Mouse (Mus musculus) small intestine, adult 2 months (tissue): Measurements from ENCODE around the gene Rdh5. TPM values are rescaled to one million over a fixed set of nuclear protein-coding genes. Genes with fewer than 3 reads are reported as not detected.
A peak's percentile ranks its signal among the peaks of the same experiment; 100 is the strongest.

Experiments used
- H3K27ac ChIP-seq: fragments of 200-500 bp; 2 replicates; pipeline ENCODE4 v1.5.1; 2012; ENCODE audit warnings: low read depth, low read length, control low read depth, inconsistent platforms; ENCODE audit not compliant: insufficient read depth
- H3K27me3 ChIP-seq: fragments of 200-500 bp; 2 replicates; pipeline ENCODE4 v1.6.1; 2012; ENCODE audit warnings: mild to moderate bottlenecking, moderate library complexity, low read length, inconsistent platforms; ENCODE audit not compliant: control insufficient read depth, insufficient read depth
- H3K36me3 ChIP-seq: fragments of 200-500 bp; 2 replicates; pipeline ENCODE4 v1.6.1; 2012; ENCODE audit warnings: mild to moderate bottlenecking, low read length, control low read depth, inconsistent platforms; ENCODE audit not compliant: control insufficient read depth, insufficient read depth
- H3K4me1 ChIP-seq: fragments of 200-500 bp; 2 replicates; pipeline ENCODE4 v1.6.1; 2012; ENCODE audit warnings: low read length, inconsistent platforms, mixed read lengths; ENCODE audit not compliant: control insufficient read depth, insufficient read depth, insufficient read length
- H3K4me3 ChIP-seq: fragments of 200-500 bp; 2 replicates; pipeline ENCODE4 v1.5.1; 2012; ENCODE audit warnings: low read depth, mild to moderate bottlenecking, control low read depth, inconsistent platforms, low read length, moderate library complexity
- CTCF ChIP-seq: fragments of 200-500 bp; IDR thresholded peaks from 2 replicates; pipeline ENCODE4 v1.5.1; 2012; ENCODE audit warnings: low read depth, mild to moderate bottlenecking, control low read depth, inconsistent platforms, low read length, moderate library complexity, mixed read lengths; ENCODE audit not compliant: insufficient replicate concordance, insufficient read length; ENCODE audit errors: extremely low read depth
- POLR2A ChIP-seq: fragments of 200-500 bp; IDR thresholded peaks from 2 replicates; pipeline ENCODE4 v1.6.1; 2012; ENCODE audit warnings: low read depth, mild to moderate bottlenecking, control low read depth, inconsistent platforms, low read length, moderate library complexity
- WGBS: fragments of 180-500 bp; shearing (Covaris S2); methylation state at CpG from one replicate; pipeline ENCODE4 v1.1.7; 2018; 5-methylcytosine and 5-hydroxymethylcytosine counted together
- polyA plus RNA-seq: library from polyadenylated mRNA; depleted of rRNA; stranded (reverse); fragments of >200 nt; gene quantifications from 2 replicates; pipeline ENCODE4 v1.2.3, GENCODE M21; 2012

Rdh5 gene
- polyA plus RNA-seq, 1 experiment = 30.3 TPM

DNA sequence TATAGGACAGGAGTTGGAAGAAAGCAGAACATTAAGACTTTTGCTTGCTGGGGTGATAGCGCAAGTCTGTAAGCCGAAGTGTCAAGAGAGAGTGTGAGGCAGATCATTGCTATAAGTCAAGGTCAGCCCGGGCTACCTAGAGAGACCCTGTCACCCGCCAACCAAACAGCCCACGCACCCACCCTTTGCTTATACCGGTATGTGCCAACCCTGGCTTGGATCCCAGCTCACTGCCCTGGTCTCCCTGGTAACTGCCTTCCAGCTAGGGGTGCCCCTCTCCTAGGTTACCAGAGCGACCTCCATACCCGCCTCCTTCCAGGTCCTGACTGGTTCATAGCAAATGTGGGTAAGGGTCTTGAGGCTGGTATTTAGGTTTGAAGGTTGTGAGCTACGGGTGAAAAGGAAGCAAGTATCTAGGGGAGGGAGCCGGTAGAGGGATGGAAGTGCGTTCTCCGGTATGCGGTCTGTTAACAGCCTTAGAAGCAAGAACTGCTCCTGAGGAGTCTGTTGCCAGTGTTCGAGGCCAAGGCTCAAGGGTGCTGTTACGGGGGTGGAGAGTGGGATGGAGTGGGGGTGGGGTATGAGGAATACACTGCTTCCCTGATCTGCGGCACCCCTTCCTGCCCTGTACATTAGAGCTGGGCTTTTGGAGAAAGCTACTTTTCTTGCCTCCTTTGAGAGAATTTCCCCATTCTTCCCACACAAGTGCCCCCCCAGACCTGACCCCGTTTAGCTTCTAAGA, 26.6 kb downstream of the Rdh5 start:
- no peak overlapping the region for H3K4me3 ChIP-seq
- 25% methylated on average over 17 of the region's 17 CpGs for WGBS
- H3K4me1 ChIP-seq = peaks cover under 1% of the 10 kb centered on the region
- peaks cover 15% of the 10 kb centered on the region for H3K27me3 ChIP-seq
- no peak for TF ChIP-seq POLR2A
- no peak for TF ChIP-seq CTCF
- no peak overlapping the region for H3K27ac ChIP-seq
- H3K36me3 ChIP-seq = no peaks in the 10 kb centered on the region

DNA sequence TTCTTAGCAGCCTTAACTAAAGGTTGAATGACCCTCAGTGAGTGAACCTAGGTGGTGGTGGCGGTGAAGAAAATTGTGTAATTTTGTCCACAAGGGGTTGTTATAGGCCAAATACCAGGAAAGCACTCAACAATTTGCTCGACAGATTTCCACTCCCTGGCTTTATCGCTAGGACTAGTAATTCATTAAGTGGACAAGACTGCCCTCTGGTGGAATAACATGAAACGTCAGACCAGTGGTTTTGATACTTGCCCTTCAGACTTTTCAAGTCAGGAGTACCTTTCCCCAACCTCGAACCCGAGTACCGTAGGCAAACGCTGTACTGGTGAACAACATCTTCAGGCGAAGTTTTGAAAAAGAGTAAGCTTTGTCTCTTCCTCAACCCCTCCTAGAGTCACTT, 27.3 kb downstream of the Rdh5 start:
- no peak overlapping the region for H3K4me3 ChIP-seq
- under 1% methylated on average over 9 of the region's 9 CpGs for WGBS
- H3K27ac ChIP-seq = no peak overlapping the region

DNA sequence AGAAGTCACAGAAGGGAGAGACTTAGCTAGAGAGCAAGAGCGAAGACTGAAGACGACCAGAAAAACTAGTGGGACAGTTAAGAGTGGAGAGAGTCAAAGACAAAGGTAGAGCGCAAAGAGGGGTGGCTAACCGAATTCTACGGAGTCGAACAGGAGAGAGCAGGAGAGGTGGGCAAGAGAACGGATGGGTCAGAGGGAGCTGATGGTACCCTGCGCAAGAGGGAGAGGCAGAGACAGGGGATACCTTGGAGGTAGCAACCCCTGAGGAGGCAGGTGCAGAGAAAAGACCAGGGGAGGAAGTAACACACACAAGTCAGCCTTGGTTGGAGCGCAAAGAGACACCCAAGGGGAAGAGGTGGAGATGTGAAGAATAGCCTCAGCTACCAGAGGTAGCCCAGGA, 30.4 kb downstream of the Rdh5 start:
- peaks cover 15% of the 10 kb centered on the region for H3K27me3 ChIP-seq
- H3K4me3 ChIP-seq = peak overlapping the region; percentile 34
- TF ChIP-seq POLR2A (no peak), CTCF (no peak)
- 17% methylated on average over 9 of the region's 9 CpGs for WGBS
- H3K4me1 ChIP-seq = peaks cover 3% of the 10 kb centered on the region
- H3K27ac ChIP-seq = no peak overlapping the region
- no peaks in the 10 kb centered on the region for H3K36me3 ChIP-seq

More for the DNA sequence above, 27.3 kb downstream of the Rdh5 start:
- Histone ChIP-seq H3K4me1 (peaks cover 3% of the 10 kb centered on the region), H3K36me3 (no peaks in the 10 kb centered on the region), H3K27me3 (peaks cover 15% of the 10 kb centered on the region)
- no peak for TF ChIP-seq POLR2A
- TF ChIP-seq CTCF = no peak

DNA sequence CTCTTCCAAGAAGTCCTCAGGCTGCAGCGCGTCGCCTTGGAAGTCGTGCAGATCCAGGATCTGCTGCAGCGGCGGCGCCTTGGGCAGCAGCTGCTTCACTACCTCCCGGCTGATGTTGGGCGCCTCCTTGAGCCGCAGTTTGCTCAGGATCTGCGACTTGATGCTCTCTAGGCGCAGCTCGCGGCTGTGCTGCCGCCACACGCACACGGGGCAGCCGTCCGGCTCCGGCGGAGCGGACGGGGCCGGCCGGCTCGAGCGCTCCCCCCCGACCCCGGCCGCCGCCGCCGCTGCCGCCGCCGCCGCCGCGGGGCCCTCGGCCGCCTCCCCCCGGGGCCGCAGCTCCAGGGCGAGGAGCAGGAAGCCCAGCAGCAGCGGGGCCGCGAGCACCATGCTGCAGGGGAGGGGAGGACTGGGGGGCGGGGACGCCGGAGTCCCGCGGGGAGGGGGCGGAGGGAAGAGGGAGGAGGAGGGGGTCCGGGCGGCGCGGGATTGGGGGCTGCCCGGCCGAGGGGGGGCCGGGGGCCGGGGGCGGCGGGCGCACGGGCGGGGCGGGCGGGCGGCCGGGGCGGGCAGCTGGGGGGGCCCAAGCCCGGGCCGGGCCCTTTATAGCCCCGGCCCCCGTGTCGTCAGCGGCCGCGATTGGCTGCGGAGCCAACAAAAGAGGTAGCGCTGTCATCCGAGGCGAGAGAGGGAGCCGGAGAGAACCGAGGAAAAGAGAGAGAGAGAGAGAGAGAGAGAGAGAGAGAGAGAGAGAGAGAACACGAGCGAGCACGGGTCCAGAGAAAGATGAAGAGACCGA, 31.2 kb downstream of the Rdh5 start, which contains the start of gene Gdf11:
Gene Gdf11 (minus strand): TSS at position 423 of the 799 bp plus-strand sequence.
- H3K27me3 ChIP-seq = peaks cover 9% of the 10 kb centered on the region
- WGBS = under 1% methylated on average over 73 of the region's 89 CpGs
- H3K36me3 ChIP-seq = no peaks in the 10 kb centered on the region
- H3K4me1 ChIP-seq = peaks cover 3% of the 10 kb centered on the region
- H3K4me3 ChIP-seq = peak within 1 kb of the TSS; percentile 77
- H3K27ac ChIP-seq = no peak within 1 kb of the TSS
- no peak for TF ChIP-seq CTCF
- no peak for TF ChIP-seq POLR2A

DNA sequence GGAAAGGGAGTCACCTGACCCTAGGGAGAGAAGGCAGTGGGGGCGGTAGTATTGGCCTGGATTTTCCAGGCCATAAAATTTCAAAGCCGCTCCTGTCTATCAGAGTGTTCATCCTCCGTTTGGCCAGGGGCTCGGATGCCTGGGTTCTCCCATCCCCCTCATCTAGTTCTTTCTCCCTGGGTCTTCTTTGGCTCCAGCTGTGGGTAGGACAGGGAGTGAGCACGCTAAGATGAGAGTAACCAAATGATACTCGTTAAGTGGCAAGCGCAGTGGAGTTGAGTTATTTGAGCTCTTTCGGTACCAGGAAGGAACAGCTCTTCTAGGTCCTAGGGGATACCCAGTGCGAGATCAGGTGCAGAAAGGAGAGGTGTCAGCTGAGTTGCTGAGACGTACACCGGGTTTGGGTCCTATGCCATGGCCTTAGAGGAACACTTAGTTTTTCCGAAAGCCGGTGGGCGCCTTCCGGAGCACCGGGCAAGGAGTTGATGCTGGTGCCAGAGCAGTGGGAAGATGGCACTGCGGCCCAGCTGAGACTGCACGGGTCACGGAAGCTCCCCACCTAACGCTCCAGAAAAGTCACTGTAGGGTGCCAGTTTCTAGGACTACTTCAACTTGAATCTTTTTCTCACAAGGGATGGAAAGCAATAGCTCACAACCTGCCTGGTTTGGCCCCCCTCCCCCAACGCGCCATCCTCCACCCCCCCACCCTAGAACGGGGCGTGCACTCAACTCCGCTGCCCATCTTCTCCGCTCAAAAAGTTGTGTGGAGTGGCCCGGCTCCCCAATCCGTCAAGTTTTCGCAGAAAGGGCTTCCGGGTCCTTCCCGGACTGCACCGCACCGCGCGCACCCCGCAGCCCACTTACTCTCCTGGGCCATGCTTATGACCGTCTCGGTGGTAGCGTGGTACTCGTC, 32.0 kb downstream of the Rdh5 start:
- Histone ChIP-seq H3K4me1 (peaks cover 3% of the 10 kb centered on the region), H3K27ac (no peak overlapping the region), H3K4me3 (peak overlapping the region; percentile 77), H3K27me3 (peaks cover 8% of the 10 kb centered on the region), H3K36me3 (no peaks in the 10 kb centered on the region)
- TF ChIP-seq CTCF (no peak), POLR2A (no peak)
- 3% methylated on average over 40 of the region's 40 CpGs for WGBS

DNA sequence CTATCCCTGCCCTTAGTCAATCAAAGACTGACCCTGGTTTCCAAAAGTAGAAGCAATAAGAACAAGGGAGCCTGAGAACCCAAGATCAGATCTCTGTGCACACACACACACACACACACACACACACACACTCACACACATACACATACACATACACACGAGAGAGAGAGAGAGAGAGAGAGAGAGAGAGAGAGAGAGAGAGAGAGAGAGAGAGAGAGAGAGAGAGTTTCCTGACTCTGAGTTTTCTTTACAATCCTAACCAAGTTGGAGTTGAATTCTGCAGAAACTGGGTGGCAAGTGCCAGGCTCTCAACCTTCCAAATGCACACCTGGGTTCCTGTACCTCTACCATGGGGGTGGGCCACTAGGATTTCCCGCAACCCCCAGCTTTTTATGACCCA, 32.8 kb downstream of the Rdh5 start:
- H3K4me1 ChIP-seq = peaks cover 3% of the 10 kb centered on the region
- no peaks in the 10 kb centered on the region for H3K36me3 ChIP-seq
- no peak overlapping the region for H3K27ac ChIP-seq
- TF ChIP-seq CTCF (no peak), POLR2A (no peak)
- peaks cover 8% of the 10 kb centered on the region for H3K27me3 ChIP-seq
- 32% methylated on average over 2 of the region's 2 CpGs for WGBS
- no peak overlapping the region for H3K4me3 ChIP-seq
